Mouse (Mus musculus): ENCODE data around the gene Fnip2.

Gene Fnip2

GRCm38 (mm10) chr3:79527921-79528320, 39.7 kb downstream of the Fnip2 start:
- peak in 1 of 2 experiments; percentile 31 for DNase-seq

- DNase-seq = no peak
Observed at GRCm38 (mm10) chr3:79527521-79527920, 40.1 kb downstream of the Fnip2 start.

- no peak for DNase-seq
Observed at GRCm38 (mm10) chr3:79523349-79523748, 44.2 kb downstream of the Fnip2 start.

GRCm38 (mm10) chr3:79519862-79520261, 47.7 kb downstream of the Fnip2 start:
- DNase-seq = no peak

- DNase-seq = peak; percentile 73 to 76
Observed at GRCm38 (mm10) chr3:79518761-79519527, 48.7 kb downstream of the Fnip2 start.

- peak; percentile 74 to 80 for DNase-seq
Observed at GRCm38 (mm10) chr3:79517884-79518591, 49.6 kb downstream of the Fnip2 start.

- no peak for DNase-seq
Observed at GRCm38 (mm10) chr3:79516958-79517357, 50.6 kb downstream of the Fnip2 start.

GRCm38 (mm10) chr3:79516099-79516920, 51.3 kb downstream of the Fnip2 start:
- DNase-seq = peak; percentile 73 to 76

- DNase-seq = no peak
Observed at GRCm38 (mm10) chr3:79514304-79514703, 53.3 kb downstream of the Fnip2 start.

GRCm38 (mm10) chr3:79501166-79501728, 66.3 kb downstream of the Fnip2 start:
- no peak for DNase-seq

GRCm38 (mm10) chr3:79500279-79500678, 67.3 kb downstream of the Fnip2 start:
- DNase-seq = no peak

GRCm38 (mm10) chr3:79496668-79497067, 70.9 kb downstream of the Fnip2 start:
- DNase-seq = no peak

GRCm38 (mm10) chr3:79495151-79495550, 72.4 kb downstream of the Fnip2 start:
- DNase-seq = peak in 1 of 2 experiments; percentile 42

GRCm38 (mm10) chr3:79494028-79494427, 73.6 kb downstream of the Fnip2 start:
- DNase-seq = no peak

GRCm38 (mm10) chr3:79493064-79493463, 74.5 kb downstream of the Fnip2 start:
- no peak for DNase-seq

- no peak for DNase-seq
Observed at GRCm38 (mm10) chr3:79491614-79492013, 76.0 kb downstream of the Fnip2 start.

- no peak for DNase-seq
Observed at GRCm38 (mm10) chr3:79490102-79490501, 77.5 kb downstream of the Fnip2 start.

- no peak for DNase-seq
Observed at GRCm38 (mm10) chr3:79488025-79488424, 79.6 kb downstream of the Fnip2 start.

GRCm38 (mm10) chr3:79484286-79485063, 83.1 kb downstream of the Fnip2 start:
- no peak for DNase-seq

GRCm38 (mm10) chr3:79478880-79479279, 88.7 kb downstream of the Fnip2 start:
- peak in 1 of 2 experiments; percentile 38 for DNase-seq

GRCm38 (mm10) chr3:79478400-79478799, 89.2 kb downstream of the Fnip2 start:
- no peak for DNase-seq

- peak; percentile 58 to 70 for DNase-seq
Observed at GRCm38 (mm10) chr3:79475980-79476379, 91.6 kb downstream of the Fnip2 start.

Data from cerebellum, postnatal 25 days (tissue).